Mouse (Mus musculus) hindbrain, embryonic 11.5 days (tissue): ENCODE data around the gene Gchfr. TPM values are rescaled to one million over a fixed set of nuclear protein-coding genes. Genes with fewer than 3 reads are reported as not detected.

Experiments
- polyA plus RNA-seq: library from polyadenylated mRNA; unstranded; fragments of >200 nt; fragmentation: Nextera tagmentation; extraction: Ambion mirVana; gene quantifications from 2 replicates; pipeline ENCODE4 v1.2.1, GENCODE M21; 2014

Gchfr gene
- polyA plus RNA-seq, 1 experiment from 2014 or later: 4.9 TPM

Other genes starting within 250 kb of the Gchfr start
- 19.1 and 22.2 TPM in 2 replicates for gene Chst14, start 241.3 kb upstream of the Gchfr start, polyA plus RNA-seq
- 23.3 and 25.8 TPM in 2 replicates for gene Ccdc32, start 138.4 kb upstream of the Gchfr start, polyA plus RNA-seq
- gene Rpusd2, start 133.0 kb upstream of the Gchfr start, polyA plus RNA-seq: 6.6 and 7.2 TPM in 2 replicates
- 37.2 and 47.9 TPM in 2 replicates for gene Knl1, start 120.7 kb upstream of the Gchfr start, polyA plus RNA-seq
- 48.1 and 57.9 TPM in 2 replicates for gene Rad51, start 55.0 kb upstream of the Gchfr start, polyA plus RNA-seq
- 43.6 and 45.7 TPM in 2 replicates for gene Rmdn3, start 10.7 kb upstream of the Gchfr start, polyA plus RNA-seq
- gene Gm14137, start 6.7 kb downstream of the Gchfr start, polyA plus RNA-seq: 0.32 and 0.33 TPM in 2 replicates
- 42.9 and 46.2 TPM in 2 replicates for gene Zfyve19, start 40.8 kb downstream of the Gchfr start, polyA plus RNA-seq
- gene Dnajc17, start 41.0 kb downstream of the Gchfr start, polyA plus RNA-seq: 22.0 and 22.2 TPM in 2 replicates
- 0.23 TPM in 1 of 2 replicates, not detected in the other for gene Ppp1r14d, start 62.1 kb downstream of the Gchfr start, polyA plus RNA-seq
- 4.1 and 4.6 TPM in 2 replicates for gene Spint1, start 69.6 kb downstream of the Gchfr start, polyA plus RNA-seq
- gene Rhov, start 103.5 kb downstream of the Gchfr start, polyA plus RNA-seq: 3.1 and 3.5 TPM in 2 replicates
- 8.5 and 10.9 TPM in 2 replicates for gene Vps18, start 121.0 kb downstream of the Gchfr start, polyA plus RNA-seq
- 2.7 and 2.9 TPM in 2 replicates for gene Dll4, start 158.0 kb downstream of the Gchfr start, polyA plus RNA-seq
- gene Chac1, start 183.5 kb downstream of the Gchfr start, polyA plus RNA-seq: 0.46 and 1.4 TPM in 2 replicates